Mouse (Mus musculus) layer of hippocampus, adult 9-11 months (tissue): Measurements from ENCODE around the gene Grn.

Source experiments
- DNase-seq: peaks from one replicate; pipeline ENCODE4 v3.0.0; 2022

Grn gene

DNA sequence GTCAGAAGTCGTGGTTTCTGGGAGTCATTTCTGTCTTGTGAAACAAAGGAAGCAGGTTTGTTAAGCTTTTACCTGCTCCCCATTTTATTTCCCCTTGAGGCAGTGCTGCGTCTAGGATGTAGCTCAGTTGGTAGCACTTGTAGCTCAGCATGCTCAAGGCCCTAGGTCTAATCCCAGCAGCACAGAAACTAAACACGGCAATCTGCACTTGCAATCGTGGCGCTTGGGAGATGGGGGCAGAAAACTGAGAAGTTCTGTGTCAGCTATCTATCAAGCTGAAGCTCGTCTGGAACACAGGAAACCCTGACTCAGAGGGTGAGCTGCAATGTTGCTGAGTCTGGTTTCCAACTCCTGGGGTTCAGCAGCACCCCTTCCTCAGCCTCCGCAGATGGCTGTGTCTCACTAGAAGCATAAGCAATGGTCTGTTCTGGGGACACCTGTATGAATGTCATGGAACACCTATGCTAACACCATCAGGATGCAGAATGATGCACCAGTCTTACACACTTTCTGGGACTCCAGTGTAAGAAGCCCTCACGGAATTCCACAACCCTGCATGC lies 1.1 kb upstream of the Grn start:
- DNase-seq, result no peak

DNA sequence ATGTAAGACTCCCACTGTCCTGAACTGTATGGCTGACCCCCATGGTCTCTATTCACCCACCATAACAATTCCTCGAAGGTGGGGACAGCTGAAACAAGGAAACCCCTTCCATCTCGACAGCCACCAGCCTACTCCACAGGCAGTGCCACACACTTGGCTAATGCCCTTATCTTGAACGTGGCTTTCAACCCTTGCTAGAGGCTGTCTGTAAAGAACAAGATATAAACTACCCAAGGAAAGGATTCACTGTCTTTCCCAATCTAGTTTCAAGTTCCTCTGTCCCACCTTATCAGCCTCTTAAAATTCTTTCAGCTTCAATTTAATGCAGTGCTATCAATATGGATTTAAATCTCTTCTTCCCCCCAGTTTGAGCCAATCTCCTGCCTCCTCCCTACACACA lies 564 bp upstream of the Grn start:
- no peak for DNase-seq

DNA sequence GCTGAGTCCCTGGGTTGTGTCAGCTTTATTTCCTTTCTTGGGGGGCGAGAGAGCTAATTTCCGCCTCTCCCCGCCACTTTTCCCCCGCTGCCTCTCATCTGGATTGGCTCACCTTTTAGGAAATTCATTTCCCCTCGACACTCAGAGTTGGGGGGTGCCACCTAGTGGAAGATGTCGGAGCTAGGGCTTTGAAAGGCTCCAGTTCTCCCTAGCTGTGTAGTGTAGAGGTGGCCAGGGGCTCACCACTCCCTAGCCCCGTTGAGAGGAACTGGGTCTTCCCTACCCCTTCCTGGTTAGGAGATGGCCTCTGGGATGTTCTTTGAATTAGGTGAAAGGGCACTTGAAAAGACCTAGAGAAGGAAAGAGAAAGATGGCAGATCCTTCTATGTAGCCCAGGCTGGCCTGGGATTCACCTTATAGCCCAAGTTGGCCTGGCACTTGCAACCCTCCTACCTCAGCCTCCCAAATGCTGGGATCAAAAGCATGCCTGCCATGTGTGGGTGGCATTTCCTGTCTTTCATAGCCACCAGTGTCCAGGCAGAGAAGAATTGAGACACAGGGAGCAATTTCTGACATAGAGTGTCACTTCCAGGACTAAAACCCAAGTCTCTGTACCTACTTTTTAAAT lies 1.0 kb downstream of the Grn start:
- DNase-seq, result peak; percentile 78

DNA sequence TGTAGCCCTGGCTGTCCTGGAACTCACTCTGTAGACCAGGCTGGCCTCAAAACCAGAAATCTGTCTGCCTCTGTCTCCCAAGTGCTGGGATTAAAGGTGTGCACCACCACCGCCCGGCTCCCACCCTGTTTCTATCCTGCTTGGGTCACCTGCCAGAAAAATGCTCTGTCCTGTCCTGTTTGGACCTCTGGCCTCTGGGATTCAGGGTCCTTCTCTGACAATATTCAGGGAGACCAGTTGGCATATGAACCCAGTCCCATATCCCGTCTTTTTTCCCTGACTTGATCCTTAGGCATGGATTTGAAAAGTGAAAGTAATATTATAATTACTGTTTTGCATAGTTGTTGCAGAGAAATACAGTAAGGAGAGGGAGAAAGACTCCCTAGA lies 1.6 kb downstream of the Grn start:
- DNase-seq, result no peak

DNA sequence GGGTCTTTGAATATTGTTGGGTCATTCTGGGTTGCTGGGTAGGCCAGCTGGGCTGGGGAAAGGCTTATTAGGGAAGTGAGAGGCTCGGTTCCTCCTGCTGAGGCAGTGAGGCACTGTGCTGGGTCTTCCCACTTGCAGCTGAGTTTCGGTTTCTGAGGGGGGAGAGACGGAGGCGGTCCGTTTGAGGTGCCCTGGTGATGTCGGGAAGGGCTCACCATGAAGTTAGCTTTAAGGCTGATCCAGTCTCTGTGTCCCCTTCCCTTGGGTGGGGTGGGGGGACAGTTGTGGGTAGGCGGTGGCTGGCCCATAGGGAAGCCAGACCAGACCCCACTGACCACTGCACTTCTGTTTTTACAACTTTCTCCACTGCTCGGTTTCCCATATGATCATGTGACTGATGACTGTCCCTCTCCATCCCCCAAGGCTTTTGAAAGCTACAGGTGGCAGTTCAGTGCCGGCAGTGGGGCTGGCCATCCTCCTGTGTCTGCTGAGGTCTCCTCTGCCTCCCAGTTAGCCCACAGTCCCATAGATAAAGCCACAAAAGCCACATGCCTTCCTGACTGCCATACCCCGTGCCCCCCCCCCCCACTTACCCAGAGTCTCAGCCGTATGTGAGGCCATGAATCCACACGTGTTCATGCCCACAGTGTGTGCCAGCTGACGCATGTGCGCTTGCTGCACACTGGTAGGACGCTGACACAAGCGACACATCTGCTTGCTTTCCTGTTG lies 2.2 kb downstream of the Grn start:
- peak; percentile 70 for DNase-seq

DNA sequence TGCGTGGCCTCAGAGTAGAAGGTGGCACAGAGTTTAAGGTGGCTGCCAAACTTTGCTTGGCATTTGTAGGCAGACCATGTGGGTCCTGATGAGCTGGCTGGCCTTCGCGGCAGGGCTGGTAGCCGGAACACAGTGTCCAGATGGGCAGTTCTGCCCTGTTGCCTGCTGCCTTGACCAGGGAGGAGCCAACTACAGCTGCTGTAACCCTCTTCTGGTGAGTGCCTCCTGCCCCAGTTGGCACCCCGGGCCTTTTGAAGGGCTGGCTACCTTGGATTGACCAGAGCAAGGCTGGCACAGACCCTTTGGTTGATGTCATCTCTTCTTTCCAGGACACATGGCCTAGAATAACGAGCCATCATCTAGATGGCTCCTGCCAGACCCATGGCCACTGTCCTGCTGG lies 2.8 kb downstream of the Grn start:
- DNase-seq, result peak; percentile 60

DNA sequence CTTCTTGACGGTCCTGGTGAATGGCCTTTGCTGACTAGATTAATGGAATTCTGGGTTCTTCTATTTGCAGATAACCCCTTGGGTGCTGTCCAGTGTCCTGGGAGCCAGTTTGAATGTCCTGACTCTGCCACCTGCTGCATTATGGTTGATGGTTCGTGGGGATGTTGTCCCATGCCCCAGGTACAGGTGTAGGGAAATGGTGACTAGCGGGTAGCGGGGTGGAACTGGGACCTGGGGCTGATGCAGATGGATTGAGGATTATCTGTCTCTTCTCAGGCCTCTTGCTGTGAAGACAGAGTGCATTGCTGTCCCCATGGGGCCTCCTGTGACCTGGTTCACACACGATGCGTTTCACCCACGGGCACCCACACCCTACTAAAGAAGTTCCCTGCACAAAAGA lies 3.8 kb downstream of the Grn start:
- DNase-seq, result no peak

DNA sequence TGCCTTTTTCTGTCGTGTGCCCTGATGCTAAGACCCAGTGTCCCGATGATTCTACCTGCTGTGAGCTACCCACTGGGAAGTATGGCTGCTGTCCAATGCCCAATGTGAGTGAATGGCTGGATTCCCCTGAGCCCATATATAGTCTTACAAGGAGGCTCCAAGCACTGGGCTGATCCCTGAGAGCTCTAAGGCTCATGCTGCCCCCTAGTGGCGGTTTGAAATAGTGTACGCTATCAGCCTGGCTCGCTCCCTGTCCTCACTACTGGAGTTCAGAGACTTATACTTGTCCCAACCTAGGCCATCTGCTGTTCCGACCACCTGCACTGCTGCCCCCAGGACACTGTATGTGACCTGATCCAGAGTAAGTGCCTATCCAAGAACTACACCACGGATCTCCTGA lies 4.3 kb downstream of the Grn start:
- peak; percentile 85 for DNase-seq

DNA sequence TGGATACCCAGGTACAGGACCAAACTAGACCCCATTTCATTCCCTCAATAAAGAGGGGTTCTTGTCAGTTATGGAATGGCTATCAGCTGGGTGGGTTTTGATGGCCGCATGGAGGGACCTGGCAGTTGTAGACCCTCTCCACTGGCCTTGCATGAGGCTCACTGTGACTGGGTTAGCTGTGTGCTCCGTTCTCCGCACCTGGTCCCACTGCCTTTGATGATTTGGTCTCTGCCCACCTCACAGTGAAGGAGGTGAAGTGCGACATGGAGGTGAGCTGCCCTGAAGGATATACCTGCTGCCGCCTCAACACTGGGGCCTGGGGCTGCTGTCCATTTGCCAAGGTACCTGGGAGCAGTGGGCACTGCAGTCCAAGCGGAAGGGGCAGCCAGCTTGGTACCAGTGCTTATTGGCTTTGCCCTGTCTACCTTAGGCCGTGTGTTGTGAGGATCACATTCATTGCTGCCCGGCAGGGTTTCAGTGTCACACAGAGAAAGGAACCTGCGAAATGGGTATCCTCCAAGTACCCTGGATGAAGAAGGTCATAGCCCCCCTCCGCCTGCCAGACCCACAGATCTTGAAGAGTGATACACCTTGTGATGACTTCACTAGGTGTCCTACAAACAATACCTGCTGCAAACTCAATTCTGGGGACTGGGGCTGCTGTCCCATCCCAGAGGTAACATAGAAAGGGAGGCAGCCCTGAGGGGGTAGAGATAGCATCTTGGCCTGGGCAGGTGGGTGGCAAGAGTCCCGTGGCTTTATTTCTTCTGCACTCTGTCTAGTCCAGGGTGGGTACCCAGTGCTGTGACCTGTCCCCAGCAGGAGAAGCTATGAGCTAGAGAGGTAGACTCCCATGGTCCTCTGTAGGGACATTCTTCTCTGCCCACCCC lies 4.9 kb downstream of the Grn start:
- no peak for DNase-seq

DNA sequence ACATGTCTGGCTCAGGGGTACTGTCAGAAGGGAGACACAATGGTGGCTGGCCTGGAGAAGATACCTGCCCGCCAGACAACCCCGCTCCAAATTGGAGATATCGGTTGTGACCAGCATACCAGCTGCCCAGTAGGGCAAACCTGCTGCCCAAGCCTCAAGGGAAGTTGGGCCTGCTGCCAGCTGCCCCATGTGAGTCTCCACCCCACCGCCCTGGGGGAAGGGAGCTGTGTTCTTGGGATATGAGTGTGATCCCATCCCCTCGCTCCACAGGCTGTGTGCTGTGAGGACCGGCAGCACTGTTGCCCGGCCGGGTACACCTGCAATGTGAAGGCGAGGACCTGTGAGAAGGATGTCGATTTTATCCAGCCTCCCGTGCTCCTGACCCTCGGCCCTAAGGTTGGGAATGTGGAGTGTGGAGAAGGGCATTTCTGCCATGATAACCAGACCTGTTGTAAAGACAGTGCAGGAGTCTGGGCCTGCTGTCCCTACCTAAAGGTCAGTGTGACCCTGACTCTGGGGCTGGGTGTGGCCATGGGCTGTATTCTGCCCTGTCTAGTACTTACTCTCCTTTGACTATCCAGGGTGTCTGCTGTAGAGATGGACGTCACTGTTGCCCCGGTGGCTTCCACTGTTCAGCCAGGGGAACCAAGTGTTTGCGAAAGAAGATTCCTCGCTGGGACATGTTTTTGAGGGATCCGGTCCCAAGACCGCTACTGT lies 5.8 kb downstream of the Grn start:
- DNase-seq, result no peak

DNA sequence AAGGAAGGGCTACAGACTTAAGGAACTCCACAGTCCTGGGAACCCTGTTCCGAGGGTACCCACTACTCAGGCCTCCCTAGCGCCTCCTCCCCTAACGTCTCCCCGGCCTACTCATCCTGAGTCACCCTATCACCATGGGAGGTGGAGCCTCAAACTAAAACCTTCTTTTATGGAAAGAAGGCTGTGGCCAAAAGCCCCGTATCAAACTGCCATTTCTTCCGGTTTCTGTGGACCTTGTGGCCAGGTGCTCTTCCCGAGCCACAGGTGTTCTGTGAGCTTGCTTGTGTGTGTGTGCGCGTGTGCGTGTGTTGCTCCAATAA lies 6.3 kb downstream of the Grn start:
- DNase-seq, result no peak

DNA sequence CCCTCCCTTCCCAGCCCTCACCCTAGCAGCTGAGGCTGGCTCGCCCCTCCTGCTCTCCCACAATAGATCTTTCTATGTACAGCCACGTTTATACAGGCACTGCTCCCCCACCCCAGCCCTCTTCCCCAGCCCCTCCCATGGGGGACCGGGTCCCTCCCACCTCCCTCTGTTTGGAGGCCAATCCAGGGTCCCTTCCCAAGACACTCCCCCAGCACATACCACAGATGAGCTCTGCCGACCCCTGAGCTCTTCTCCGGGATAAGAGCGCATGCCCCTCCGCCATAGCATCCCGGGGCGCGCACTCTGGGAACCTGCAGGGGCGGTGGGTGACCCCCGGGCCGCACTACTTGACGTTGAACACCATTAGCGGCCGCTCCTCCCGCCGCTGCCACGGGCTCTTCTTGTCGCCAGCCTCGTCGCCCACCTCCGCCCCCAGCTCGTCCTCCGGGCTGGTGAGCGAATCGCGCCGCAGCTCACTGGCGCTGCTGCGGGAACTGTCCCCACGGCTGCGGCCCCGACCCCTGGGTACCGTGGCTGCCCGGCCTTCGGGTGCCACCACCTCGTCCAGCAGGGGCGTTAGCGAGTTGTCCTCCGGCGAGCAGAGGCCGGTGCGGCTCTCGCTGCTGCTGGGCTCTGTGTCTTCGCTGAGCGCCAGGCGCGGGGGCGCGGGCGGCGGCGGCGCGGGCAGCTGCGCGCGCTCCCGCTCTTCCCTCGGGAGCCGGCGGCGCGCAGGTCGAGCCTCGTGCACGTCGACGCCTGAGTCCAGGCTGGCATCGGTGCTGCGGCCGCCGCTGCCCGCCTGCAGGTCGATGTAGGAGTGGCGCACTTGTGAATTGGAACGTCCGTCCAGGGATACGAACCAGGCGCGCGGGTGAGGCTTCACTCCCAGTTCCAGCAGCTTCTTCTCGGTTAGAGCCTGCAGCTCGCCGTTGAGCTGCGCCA lies 7.3 kb downstream of the Grn start:
- peak; percentile 78 for DNase-seq

DNA sequence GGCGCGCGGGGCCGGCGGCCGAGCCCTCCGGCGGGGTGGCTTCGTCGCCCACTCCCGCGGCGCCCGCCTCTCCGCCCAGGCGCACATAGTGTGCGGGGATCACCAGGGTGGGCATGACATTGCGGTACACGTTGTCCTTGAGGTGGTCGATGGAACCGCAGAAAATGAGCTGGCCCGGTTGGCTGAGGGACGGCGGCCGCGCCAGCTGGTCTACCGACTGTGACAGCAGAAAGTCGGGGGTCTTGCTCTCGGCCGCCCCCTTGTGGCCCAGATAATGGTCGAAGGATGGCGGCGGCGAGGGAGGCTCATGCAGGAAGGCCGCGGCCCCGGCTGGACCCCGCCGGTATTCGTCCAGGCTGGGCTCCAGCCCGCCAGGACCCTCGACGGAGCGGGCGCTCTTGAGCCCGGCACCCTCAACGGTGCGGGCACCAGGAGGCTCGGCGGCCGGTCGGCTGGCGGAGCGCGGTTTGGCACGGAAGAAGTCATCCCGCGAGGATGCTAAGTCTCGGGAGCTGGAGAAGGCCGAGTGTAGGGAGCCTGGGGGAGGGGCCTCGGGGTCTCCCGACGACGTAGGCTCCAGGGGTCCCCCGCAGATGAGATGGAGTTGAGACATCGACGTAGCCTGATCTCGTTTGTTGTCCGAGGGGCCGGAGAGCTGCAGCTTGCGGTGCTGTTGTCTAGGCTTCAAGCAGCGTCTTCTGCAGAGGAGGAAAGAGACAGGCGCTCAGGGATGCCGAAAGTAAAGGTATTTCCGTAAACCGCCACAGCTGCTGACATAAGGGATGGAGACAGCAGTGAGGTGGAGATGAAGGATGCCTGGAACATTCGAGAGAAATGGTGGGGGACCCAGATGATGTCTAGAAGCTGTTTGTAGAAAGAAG lies 8.3 kb downstream of the Grn start:
- peak; percentile 72 for DNase-seq

DNA sequence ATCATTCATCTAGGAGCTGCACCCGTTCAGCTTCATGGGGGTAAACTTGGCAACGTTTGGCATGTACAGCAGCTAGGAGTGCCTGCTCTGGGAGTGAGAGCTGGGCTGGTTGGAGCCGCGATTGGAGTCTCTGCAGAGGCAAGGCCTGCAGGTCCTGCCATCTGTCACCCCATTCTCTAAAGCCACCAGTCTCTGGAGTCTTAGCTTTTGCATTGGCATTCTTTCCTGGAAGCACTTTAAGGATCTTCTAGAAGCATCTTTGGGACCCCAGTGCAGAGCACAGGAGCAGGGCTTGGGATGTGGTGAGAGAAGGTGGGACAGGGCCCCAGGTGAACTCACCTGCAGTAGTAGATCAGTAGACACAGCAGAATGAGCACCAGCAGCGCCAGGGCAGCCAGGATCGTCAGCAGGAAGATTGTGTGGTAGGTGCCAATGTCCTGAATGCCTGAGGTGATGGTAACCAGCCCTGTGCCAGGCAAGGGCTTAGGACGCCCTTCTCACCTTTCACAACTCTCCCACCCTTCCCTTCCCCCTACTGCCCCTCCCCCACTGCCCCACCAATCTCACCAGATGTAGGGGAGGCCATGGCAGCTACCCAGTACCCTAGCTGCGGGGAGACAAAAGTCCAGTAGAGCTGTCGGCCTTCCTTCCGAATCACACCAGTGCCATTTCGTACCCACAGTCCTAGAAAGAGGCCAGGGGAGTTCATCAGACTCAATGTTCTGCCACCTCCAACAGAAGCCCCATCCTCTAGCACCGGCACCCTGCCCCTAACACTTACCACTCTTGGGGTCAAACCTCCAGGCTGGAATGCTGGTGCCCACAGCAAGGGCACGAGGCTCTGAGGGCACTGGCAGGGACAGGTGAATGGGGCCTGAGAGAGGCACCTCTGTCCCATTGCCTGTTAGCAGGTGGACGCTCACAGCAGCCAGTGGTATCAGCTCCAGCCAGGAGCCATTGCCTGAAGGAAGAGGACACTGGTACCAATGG lies 9.3 kb downstream of the Grn start:
- peak; percentile 61 for DNase-seq

DNA sequence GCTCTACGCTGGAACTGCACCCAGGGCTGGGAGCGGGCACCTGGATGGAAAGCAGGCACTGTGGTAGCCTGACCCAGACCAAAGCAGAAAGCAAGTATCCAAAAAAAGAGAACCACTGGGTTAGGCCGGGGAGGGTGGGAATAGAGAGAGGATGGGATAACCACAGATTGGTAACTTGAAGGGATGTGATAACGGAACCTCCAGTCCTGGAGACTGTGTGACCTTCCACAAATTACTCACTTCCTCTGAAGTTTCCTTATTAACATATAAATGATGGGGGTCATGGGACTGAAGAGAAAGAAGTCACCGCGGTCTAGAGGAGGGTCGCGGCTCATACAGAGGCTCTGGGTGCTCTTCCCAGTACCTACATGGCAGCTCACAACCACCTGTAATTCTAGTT lies 10.1 kb downstream of the Grn start:
- no peak for DNase-seq

DNA sequence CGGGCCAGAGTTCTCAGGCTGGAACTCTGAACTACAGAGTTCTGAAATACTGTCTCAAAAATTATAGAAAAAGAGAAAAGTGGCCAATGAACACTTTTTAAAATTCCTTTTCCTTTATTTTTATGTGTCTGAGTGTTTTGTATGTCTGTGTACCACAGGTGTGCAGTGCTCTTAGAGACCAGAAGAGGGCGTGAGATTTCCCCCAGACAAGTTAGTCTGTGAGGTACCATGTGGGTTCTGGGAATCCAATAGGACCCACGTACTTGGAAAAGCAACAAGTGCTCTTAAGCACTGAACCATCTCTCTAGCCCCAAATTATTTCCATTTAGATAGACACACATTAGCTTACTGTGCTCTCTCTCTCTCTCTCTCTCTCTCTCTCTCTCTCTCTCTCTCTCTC lies 11.3 kb downstream of the Grn start:
- no peak for DNase-seq

DNA sequence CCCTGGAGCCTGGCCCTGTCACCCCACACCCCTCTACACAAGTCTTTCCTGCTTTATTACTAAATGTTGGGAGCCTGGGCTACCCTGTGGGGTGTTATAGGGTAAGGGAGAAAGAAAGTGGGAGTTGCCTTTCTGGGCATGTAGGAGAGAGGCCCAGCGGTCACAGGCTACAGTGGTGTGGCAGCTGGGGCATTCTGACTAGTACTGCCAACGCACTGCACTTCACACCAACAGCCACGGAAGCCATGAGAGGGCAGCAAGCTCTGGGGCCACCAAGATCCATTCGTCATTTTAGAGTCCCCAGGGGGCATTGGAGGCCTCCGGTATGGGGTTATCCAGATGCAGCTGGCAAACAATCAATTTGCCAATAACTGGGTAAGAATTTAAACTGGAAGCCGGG lies 12.0 kb downstream of the Grn start:
- DNase-seq, result no peak

DNA sequence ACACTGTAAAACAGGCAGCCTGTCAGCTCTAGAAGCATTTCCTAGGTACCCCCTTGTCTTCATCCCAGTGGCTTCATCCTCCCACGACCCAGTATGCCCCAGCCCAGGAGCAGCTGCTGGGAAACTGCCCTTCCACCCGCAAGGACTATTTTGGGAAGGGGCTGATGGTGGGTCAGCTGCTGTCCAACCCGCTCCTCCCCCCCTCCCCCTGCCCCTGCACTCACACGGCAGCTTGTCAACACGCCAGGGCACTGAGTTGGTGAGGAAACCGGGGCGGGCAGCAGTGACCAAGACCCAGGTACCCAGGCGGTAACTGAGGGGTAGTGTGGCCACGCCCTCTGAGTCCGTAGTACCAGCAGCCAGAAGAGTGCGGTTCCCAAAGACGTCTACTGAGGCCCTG lies 13.6 kb downstream of the Grn start:
- DNase-seq, result no peak

DNA sequence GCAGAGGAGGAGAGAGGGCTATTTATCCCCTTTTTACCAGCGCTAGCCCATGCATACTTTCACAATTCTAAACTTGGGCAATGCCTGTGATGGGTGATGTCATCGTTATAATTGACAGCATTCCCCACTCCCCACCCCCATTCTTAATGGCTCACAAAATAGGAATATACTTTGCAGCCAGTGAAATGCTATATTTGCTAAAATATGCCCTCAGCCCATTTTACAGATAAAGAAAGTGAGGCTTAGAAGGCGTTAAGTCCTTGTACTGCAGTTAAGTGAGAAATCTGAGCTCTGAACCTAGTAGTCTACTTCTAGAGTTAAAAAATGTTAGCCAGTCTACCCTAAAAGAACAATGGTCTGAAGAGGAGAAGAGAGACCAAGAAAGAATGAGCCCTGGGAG lies 14.2 kb downstream of the Grn start:
- no peak for DNase-seq

DNA sequence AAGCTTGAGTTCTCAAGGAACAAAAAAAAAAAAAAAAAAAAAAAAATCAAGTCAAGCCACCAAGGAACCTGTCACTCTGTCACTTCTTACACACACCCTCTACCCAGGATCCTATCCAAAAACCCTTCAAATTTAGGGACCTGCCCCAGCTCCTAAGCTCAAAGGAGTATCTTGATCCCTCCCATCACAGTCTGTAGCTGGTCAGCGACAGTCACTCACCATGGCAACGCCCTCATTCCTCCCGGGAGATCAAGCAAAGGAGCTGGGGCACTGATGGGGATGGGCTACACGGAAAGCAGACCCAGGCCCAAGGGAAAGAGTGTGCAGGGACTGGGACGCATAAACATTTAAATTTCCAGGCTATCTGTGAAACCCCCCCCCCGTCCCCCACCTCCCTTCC lies 14.7 kb downstream of the Grn start:
- DNase-seq, result no peak
